Mouse (Mus musculus) forebrain, embryonic 14.5 days (tissue): Measurements from ENCODE around the gene Eml4. TPM values are rescaled to one million over a fixed set of nuclear protein-coding genes. Genes with fewer than 3 reads are reported as not detected.

ENCODE experiments used
- ATAC-seq: fragments of 200-750 bp; cut with Nextera tagmentation; 2 replicates; pipeline ENCODE4 v1.8.0; 2017; ENCODE audit warnings: mild to moderate bottlenecking, moderate library complexity
- DNase-seq: peaks from one replicate; pipeline ENCODE4 v3.0.0-alpha.2; 2015; ENCODE audit warnings: low spot score
- H3K27ac ChIP-seq: fragments of 300-500 bp; sonication (generic); 2 replicates; pipeline ENCODE4 v1.5.1; 2014; ENCODE audit warnings: low read depth, mild to moderate bottlenecking, control low read depth, low read length, moderate library complexity
- H3K27me3 ChIP-seq: fragments of 300-500 bp; sonication (generic); replicated peaks from 2 replicates; pipeline ENCODE4 v1.6.1; 2014; ENCODE audit warnings: low read length, control low read depth, mixed read lengths; ENCODE audit not compliant: control insufficient read depth, insufficient read depth
- H3K36me3 ChIP-seq: fragments of 300-500 bp; sonication (generic); 2 replicates; pipeline ENCODE4 v1.6.1; 2014; ENCODE audit warnings: low read length, control low read depth; ENCODE audit not compliant: control insufficient read depth, insufficient read depth
- H3K4me1 ChIP-seq: fragments of 300-500 bp; sonication (generic); 2 replicates; pipeline ENCODE4 v1.6.1; 2014; ENCODE audit warnings: antibody characterized with exemption, low read length, control low read depth; ENCODE audit not compliant: control insufficient read depth, insufficient read depth
- H3K4me2 ChIP-seq: fragments of 300-500 bp; sonication (generic); 2 replicates; pipeline ENCODE4 v1.6.1; 2014; ENCODE audit warnings: mild to moderate bottlenecking, control low read depth, low read length
- H3K4me3 ChIP-seq: fragments of 300-500 bp; sonication (generic); 2 replicates; pipeline ENCODE4 v1.5.1; 2014; ENCODE audit warnings: low read depth, low read length, control low read depth
- H3K9ac ChIP-seq: fragments of 300-500 bp; sonication (generic); 2 replicates; pipeline ENCODE4 v1.6.1; 2014; ENCODE audit warnings: mild to moderate bottlenecking, low read length, control low read depth, moderate library complexity
- H3K9me3 ChIP-seq: fragments of 300-500 bp; sonication (generic); replicated peaks from 2 replicates; pipeline ENCODE4 v1.6.1; 2016; ENCODE audit warnings: low read length, control low read depth, mixed read lengths; ENCODE audit not compliant: control insufficient read depth
- WGBS: fragments of 180-500 bp; shearing (Covaris S2); extraction: QIAGEN DNeasy Blood & Tissue Kit; methylation state at CpG from one replicate; pipeline ENCODE4 v1.1.7; 2014; 5-methylcytosine and 5-hydroxymethylcytosine counted together
- polyA plus RNA-seq: library from polyadenylated mRNA; unstranded; fragments of >200 nt; fragmentation: Nextera tagmentation; extraction: Ambion mirVana; gene quantifications from 2 replicates; pipeline ENCODE4 v1.2.1, GENCODE M21; 2014

Eml4 gene
- polyA plus RNA-seq, 1 experiment from 2014 or later: 23.5 TPM

DNA sequence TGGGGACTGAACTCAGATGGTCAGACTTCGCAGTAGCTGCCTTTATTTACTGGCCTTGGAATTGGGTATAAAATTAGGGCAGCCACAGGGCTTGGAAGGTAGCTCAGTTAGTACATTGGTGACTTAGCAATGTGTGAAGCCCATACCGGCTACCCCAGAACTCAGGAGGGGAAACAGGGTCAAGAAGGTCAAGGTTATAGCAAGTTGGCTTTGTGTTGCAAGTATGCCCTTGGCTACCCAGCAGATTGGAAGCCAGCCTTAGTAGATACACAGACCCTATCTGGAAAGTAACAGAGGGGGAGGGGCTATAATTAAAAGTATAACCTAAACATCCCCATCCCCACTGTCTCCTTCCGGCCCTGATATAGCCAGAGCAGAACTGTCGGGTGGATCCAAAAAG, 171.2 kb downstream of the Eml4 start:
- Histone ChIP-seq H3K27me3 (no peaks in the 10 kb centered on the region; the same call in 1 of the 2 replicates), H3K4me3 (no peak overlapping the region), H3K4me1 (peaks cover 15% of the 10 kb centered on the region), H3K27ac (no peak overlapping the region), H3K9me3 (no peaks in the 10 kb centered on the region), H3K4me2 (no peak overlapping the region), H3K9ac (no peak overlapping the region), H3K36me3 (no peaks in the 10 kb centered on the region)
- DNase-seq (no peak), ATAC-seq (no peak)
- WGBS: 92% methylated on average over 4 of the region's 4 CpGs

GRCm38 (mm10) chr17:83522590-83523379, 172.1 kb downstream of the Eml4 start:
- no peaks in the 10 kb centered on the region for H3K36me3 ChIP-seq
- H3K4me3 ChIP-seq: no peak overlapping the region
- H3K4me1 ChIP-seq: peaks cover 22% of the 10 kb centered on the region
- DNase-seq: no peak
- no peak overlapping the region for H3K27ac ChIP-seq
- no peak overlapping the region for H3K9ac ChIP-seq
- no peaks in the 10 kb centered on the region; the same call in 1 of the 2 replicates for H3K27me3 ChIP-seq
- no peak overlapping the region for H3K4me2 ChIP-seq
- WGBS: 67% methylated on average over 7 of the region's 7 CpGs
- no peak for ATAC-seq
- no peaks in the 10 kb centered on the region for H3K9me3 ChIP-seq

DNA sequence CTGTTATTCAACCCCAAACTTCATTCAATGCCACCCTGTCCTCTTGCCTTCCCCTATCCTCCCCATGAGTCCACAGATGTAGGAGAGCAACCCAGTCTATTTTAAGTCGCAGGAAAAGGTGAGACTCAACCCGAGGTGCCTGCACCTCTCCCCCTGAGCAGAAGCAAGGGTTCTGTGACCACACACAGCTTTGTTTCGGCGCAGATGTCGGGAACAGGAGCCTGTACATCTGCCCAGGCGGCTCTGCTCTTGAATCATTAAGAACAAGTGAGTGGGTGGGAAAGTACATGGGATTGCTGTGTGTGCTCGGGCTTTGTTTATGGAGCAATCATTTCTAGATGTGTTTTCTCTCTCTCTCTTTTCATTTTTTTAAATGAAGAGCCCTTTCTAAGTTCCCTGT, 174.0 kb downstream of the Eml4 start:
- Histone ChIP-seq H3K4me3 (no peak overlapping the region), H3K4me1 (peaks cover 23% of the 10 kb centered on the region), H3K4me2 (no peak overlapping the region), H3K9ac (no peak overlapping the region), H3K36me3 (no peaks in the 10 kb centered on the region), H3K27me3 (no peaks in the 10 kb centered on the region; the same call in 1 of the 2 replicates), H3K9me3 (no peaks in the 10 kb centered on the region), H3K27ac (no peak overlapping the region)
- ATAC-seq: no peak
- WGBS: 36% methylated on average over 7 of the region's 7 CpGs
- no peak for DNase-seq

- peak; percentile 29; the same call in 1 of the 2 replicates for ATAC-seq
- WGBS: 3% methylated on average over 8 of the region's 8 CpGs
- no peak overlapping the region for H3K9ac ChIP-seq
- DNase-seq: peak; percentile 43
- no peak overlapping the region for H3K4me3 ChIP-seq
- H3K27me3 ChIP-seq: no peaks in the 10 kb centered on the region; the same call in 1 of the 2 replicates
- H3K9me3 ChIP-seq: no peaks in the 10 kb centered on the region
- H3K36me3 ChIP-seq: no peaks in the 10 kb centered on the region
- peaks cover 23% of the 10 kb centered on the region for H3K4me1 ChIP-seq
- H3K27ac ChIP-seq: no peak overlapping the region
- H3K4me2 ChIP-seq: peak overlapping the region; percentile 18; the same call in 1 of the 2 replicates
Measured at GRCm38 (mm10) chr17:83525596-83525995, 174.9 kb downstream of the Eml4 start.

- DNase-seq (peak; percentile 39), ATAC-seq (peak; percentile 27; the same call in 1 of the 2 replicates)
- Histone ChIP-seq H3K9ac (no peak overlapping the region), H3K4me2 (peak overlapping the region; percentile 18; the same call in 1 of the 2 replicates), H3K27me3 (no peaks in the 10 kb centered on the region; the same call in 1 of the 2 replicates), H3K4me1 (peaks cover 23% of the 10 kb centered on the region), H3K4me3 (no peak overlapping the region), H3K9me3 (no peaks in the 10 kb centered on the region), H3K27ac (0 out of 2 replicates have a peak overlapping the region, but pooled peaks have one; percentile 44), H3K36me3 (no peaks in the 10 kb centered on the region)
- 3% methylated on average over 5 of the region's 5 CpGs for WGBS
Measured at GRCm38 (mm10) chr17:83526091-83526561, 175.4 kb downstream of the Eml4 start.

DNA sequence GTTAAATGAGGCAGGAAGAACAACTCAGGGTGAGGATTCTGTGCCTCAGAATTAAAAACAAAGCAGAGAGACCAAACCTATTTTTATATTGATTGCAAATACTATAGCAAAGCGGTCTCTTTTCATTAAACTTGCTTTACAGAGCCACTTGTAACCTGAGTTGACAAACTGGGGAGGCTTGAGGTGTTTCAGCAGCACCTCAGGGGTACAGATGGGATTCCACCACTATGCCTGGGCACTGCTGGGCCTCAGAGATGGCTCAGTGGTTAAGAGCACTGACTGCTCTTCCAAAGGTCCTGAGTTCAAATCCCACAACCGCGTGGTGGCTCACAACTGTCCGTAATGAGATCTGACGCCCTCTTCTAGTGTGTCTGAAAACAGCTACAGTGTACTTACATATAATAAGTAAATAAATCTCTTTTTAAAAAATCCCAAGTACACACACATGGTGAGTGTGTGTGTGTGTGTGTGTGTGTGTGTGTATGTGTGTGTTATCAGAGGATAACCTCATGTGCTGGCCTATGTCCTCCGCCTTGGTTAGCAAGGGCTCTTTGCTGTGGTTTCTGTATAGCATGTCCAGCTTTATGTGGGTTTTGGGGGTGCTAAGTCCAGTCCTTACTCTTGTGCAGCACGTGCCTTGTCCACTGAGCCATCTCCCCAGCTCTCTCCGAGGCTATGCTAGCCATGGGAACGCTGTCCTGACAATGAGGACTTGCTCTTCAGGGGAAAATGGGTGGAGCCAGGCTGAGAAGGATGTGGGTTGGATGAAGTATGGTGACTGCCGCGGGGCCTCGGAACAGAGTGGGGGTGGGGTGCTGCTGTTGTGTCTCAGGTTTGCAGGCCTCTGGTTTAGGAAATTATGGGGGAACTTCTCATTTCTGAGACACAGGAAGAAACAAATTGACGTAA, 176.1 kb downstream of the Eml4 start:
- no peaks in the 10 kb centered on the region for H3K9me3 ChIP-seq
- ATAC-seq (peak; percentile 72), DNase-seq (peak; percentile 65)
- no peaks in the 10 kb centered on the region; the same call in 1 of the 2 replicates for H3K27me3 ChIP-seq
- no peak overlapping the region for H3K4me3 ChIP-seq
- H3K9ac ChIP-seq: peak overlapping the region; percentile 35; the same call in 1 of the 2 replicates
- H3K36me3 ChIP-seq: no peaks in the 10 kb centered on the region
- no peak overlapping the region for H3K27ac ChIP-seq
- peak overlapping the region; percentile 38; the same call in 1 of the 2 replicates for H3K4me2 ChIP-seq
- 21% methylated on average over 13 of the region's 13 CpGs for WGBS
- peaks cover 23% of the 10 kb centered on the region for H3K4me1 ChIP-seq

DNA sequence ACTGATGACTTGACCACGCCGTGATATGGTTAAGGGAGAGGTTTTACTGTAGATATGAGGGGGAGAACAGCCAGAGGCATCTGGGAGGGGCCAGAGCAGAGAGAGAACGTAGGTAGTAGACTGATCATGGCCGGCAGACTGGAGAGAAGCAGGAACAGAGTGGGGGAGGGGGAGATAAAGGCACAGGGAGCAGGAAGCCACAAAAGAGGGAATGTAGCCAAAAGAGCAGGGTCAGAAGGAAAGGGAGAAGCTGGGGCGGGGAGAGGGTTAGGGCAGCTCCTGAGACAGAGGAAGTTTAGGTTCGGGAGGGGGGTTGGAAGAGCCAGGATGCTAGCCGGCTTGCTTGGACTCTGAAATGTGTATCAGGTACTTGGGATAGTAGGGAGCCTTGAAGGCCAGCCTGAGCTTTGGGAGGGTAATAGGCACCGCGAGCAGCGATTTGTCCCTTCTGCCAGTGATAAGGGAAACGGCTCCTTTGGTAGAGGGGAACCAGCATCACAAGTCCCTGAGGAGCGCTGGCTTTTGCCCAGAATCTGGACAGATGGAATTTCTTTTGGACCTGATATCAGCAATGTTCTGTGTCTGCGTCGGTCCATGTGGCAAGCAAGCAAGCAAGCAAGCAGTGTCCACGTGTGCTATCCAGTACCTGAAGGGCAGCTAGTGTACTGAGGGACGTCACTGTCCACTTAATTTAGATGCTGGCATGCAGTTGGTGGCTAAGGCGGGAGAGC, 177.1 kb downstream of the Eml4 start:
- DNase-seq (peak; percentile 43), ATAC-seq (peak; percentile 49; the same call in 1 of the 2 replicates)
- Histone ChIP-seq H3K9me3 (no peaks in the 10 kb centered on the region), H3K27ac (no peak overlapping the region), H3K4me1 (peaks cover 23% of the 10 kb centered on the region), H3K27me3 (no peaks in the 10 kb centered on the region; the same call in 1 of the 2 replicates), H3K4me3 (no peak overlapping the region), H3K4me2 (peak overlapping the region; percentile 38; the same call in 1 of the 2 replicates), H3K36me3 (no peaks in the 10 kb centered on the region), H3K9ac (peak overlapping the region; percentile 35)
- WGBS: 25% methylated on average over 17 of the region's 17 CpGs
